Comparison of ENCODE assay signal across 9 mouse cellular contexts in genomic region chr6:94697423-94697822, GRCm38 (mm10). TPM values are rescaled to one million over a fixed set of nuclear protein-coding genes. Genes with fewer than 3 reads are reported as not detected.
DNase-seq lines count a peak whose midpoint lies in the region; ATAC-seq lines count a peak whose summit lies in the region.
"Had no signal": no experiment of that assay in that cellular context is flagged by ENCODE, and none has a peak within 500 bp of the region (broad histone marks: within the 10 kb centered on the region; RNA-seq: fewer than 3 reads in every experiment).

No protein-coding gene starts in this region.

- H3K36me3 ChIP-seq in heart, embryonic 10.5 days, result no peaks in the 10 kb centered on the region
- no peaks in the 10 kb centered on the region for H3K36me3 ChIP-seq in embryonic facial prominence, embryonic 10.5 days (replicated peaks)
- no peaks in the 10 kb centered on the region for H3K36me3 ChIP-seq in hindbrain, embryonic 12.5 days
- no peaks in the 10 kb centered on the region for H3K36me3 ChIP-seq in midbrain, embryonic 12.5 days

- H3K4me1 ChIP-seq in heart, embryonic 10.5 days, result peaks cover 63% of the 10 kb centered on the region
- H3K4me1 ChIP-seq in embryonic facial prominence, embryonic 10.5 days, result peaks cover 92% of the 10 kb centered on the region
- peaks cover 68% of the 10 kb centered on the region for H3K4me1 ChIP-seq in hindbrain, embryonic 12.5 days
- peaks cover 76% of the 10 kb centered on the region for H3K4me1 ChIP-seq in midbrain, embryonic 12.5 days

- H3K27me3 ChIP-seq in heart, embryonic 10.5 days (ENCODE audit: insufficient read depth, poor library complexity, severe bottlenecking), result peaks cover 9% of the 10 kb centered on the region
- peaks cover 36% of the 10 kb centered on the region for H3K27me3 ChIP-seq in embryonic facial prominence, embryonic 10.5 days (replicated peaks; ENCODE audit: low read depth, poor library complexity, severe bottlenecking)
- no peaks in the 10 kb centered on the region for H3K27me3 ChIP-seq in hindbrain, embryonic 12.5 days
- H3K27me3 ChIP-seq in midbrain, embryonic 12.5 days, result peaks cover 5% of the 10 kb centered on the region; the same call in 1 of the 2 replicates

- H3K27ac ChIP-seq in heart, embryonic 10.5 days, result no peak overlapping the region
- no peak overlapping the region for H3K27ac ChIP-seq in embryonic facial prominence, embryonic 10.5 days (replicated peaks)
- no peak overlapping the region for H3K27ac ChIP-seq in hindbrain, embryonic 12.5 days
- H3K27ac ChIP-seq in midbrain, embryonic 12.5 days (replicated peaks), result no peak overlapping the region

- 64% methylated on average over 1 of the region's 1 CpGs for WGBS in heart, embryonic 10.5 days
- WGBS in embryonic facial prominence, embryonic 10.5 days, result 73% methylated on average over 1 of the region's 1 CpGs
- 29% methylated on average over 1 of the region's 1 CpGs for WGBS in hindbrain, embryonic 12.5 days
- WGBS in midbrain, embryonic 12.5 days, result 78% methylated on average over 1 of the region's 1 CpGs

- H3K9ac ChIP-seq in hindbrain, embryonic 12.5 days, result peak overlapping the region; percentile 97
- H3K9ac ChIP-seq in midbrain, embryonic 12.5 days (replicated peaks), result no peak overlapping the region

- intact Hi-C loops in heart, postnatal 10 days (cut with DNase I), result no loop called here

- DNase-seq in heart, embryonic 10.5 days (ENCODE audit: low spot score), result no peak
- no peak for DNase-seq in heart, postnatal 10 days
- no peak for DNase-seq in embryonic facial prominence, embryonic 10.5 days (ENCODE audit: low spot score)
- DNase-seq in cerebellum, postnatal 4 days (ENCODE audit: low spot score in 2 of 2), result no peak
- DNase-seq: kidney, postnatal 25 days had no signal

- no peaks in the 10 kb centered on the region for H3K9me3 ChIP-seq in heart, embryonic 10.5 days
- H3K9me3 ChIP-seq in embryonic facial prominence, embryonic 10.5 days, result no peaks in the 10 kb centered on the region
- no peaks in the 10 kb centered on the region for H3K9me3 ChIP-seq in hindbrain, embryonic 12.5 days (replicated peaks)
- no peaks in the 10 kb centered on the region for H3K9me3 ChIP-seq in midbrain, embryonic 12.5 days

- ATAC-seq in hindbrain, embryonic 12.5 days (ENCODE audit: low FRiP score), result no peak
- no peak for ATAC-seq in midbrain, embryonic 12.5 days (ENCODE audit: low FRiP score, low read depth)
- ATAC-seq in inflammation-experienced regulatory T-cells, adult 6 months, result no peak
- no peak for ATAC-seq in activated CD4-positive, CD25-positive, alpha-beta regulatory T cell, adult 4 months

- H3K4me3 ChIP-seq in heart, embryonic 10.5 days, result peak overlapping the region; percentile 27; the same call in 1 of the 2 replicates
- H3K4me3 ChIP-seq in embryonic facial prominence, embryonic 10.5 days, result peak overlapping the region; percentile 94
- H3K4me3 ChIP-seq in hindbrain, embryonic 12.5 days, result peak overlapping the region; percentile 98
- peak overlapping the region; percentile 76; the same call in 1 of the 2 replicates for H3K4me3 ChIP-seq in midbrain, embryonic 12.5 days

- H3K4me2 ChIP-seq in hindbrain, embryonic 12.5 days (replicated peaks), result peak overlapping the region; percentile 94
- H3K4me2 ChIP-seq in midbrain, embryonic 12.5 days (replicated peaks), result peak overlapping the region; percentile 88

RNA-seq across cellular contexts. Expression of gene Lrig1, which starts 2.5 kb away (rescaled TPM):
- polyA plus RNA-seq in heart, embryonic 10.5 days (2016; fragmentation: Nextera tagmentation; extraction: Ambion mirVana), result 9.7 and 11.8 TPM in 2 replicates
- total RNA-seq in heart, postnatal 10 days (2021), result 10 to 100 TPM; 27.3 to 27.7 TPM
- polyA plus RNA-seq in embryonic facial prominence, embryonic 10.5 days (2016; fragmentation: Nextera tagmentation; extraction: Ambion mirVana), result 11.7 and 11.8 TPM in 2 replicates
- polyA plus RNA-seq in hindbrain, embryonic 12.5 days (2016; fragmentation: Nextera tagmentation; extraction: Ambion mirVana), result 23.9 and 24.3 TPM in 2 replicates
- polyA plus RNA-seq in midbrain, embryonic 12.5 days (2016; fragmentation: Nextera tagmentation; extraction: Ambion mirVana), result 14.4 and 17.3 TPM in 2 replicates
- 10 to 100 TPM in 2 of 3 experiments, 1 to 10 TPM in 1; 7.4 to 47.9 (median 44.0) TPM for polyA plus RNA-seq in inflammation-experienced regulatory T-cells, adult 6 months (2017; shearing (Covaris generic))
- polyA plus RNA-seq in activated CD4-positive, CD25-positive, alpha-beta regulatory T cell, adult 4 months (2017; shearing (Covaris generic)), result 10 to 100 TPM; 16.2 to 31.1 TPM

Comparison
In these comparisons a context has a peak if more than half of its experiments do, and no peak if none do; other contexts are left out.
1. H3K4me3 ChIP-seq: peak in every context shown above with its lines; median percentile 98 in hindbrain, embryonic 12.5 days; 94 in embryonic facial prominence, embryonic 10.5 days; 76 in midbrain, embryonic 12.5 days; 27 in heart, embryonic 10.5 days.